Mouse (Mus musculus) CH12.LX (cell line): Measurements from ENCODE around the gene Olfr368. TPM values are rescaled to one million over a fixed set of nuclear protein-coding genes. Genes with fewer than 3 reads are reported as not detected.

Source experiments
- DNase-seq: peaks from one replicate; pipeline ENCODE4 v3.0.0-alpha.2; 2013; ENCODE audit errors: extremely low read depth
- H3K27ac ChIP-seq: 2 replicates; pipeline ENCODE4 v1.5.1; 2012; ENCODE audit warnings: low read depth, mild to moderate bottlenecking, control low read depth, moderate library complexity; ENCODE audit not compliant: insufficient read depth
- H3K27me3 ChIP-seq: replicated peaks from 2 replicates; pipeline ENCODE3; 2012; ENCODE audit warnings: inconsistent platforms
- H3K36me3 ChIP-seq, 2 experiments: replicated peaks in 1 of 2; 2 replicates each; pipeline versions ENCODE3 to v1.6.1; 2012; ENCODE audit warnings: inconsistent platforms in 1 of 2, low read length in 1 of 2, mild to moderate bottlenecking in 1 of 2, mixed read lengths in 1 of 2, moderate library complexity in 1 of 2; ENCODE audit not compliant: control insufficient read depth in 1 of 2, insufficient read depth in 1 of 2
- H3K4me1 ChIP-seq, 2 experiments: 2 replicates each; pipeline ENCODE4 v1.6.1; 2012; ENCODE audit warnings: inconsistent platforms in 1 of 2, moderate library complexity in 1 of 2; ENCODE audit not compliant: insufficient read depth in 2 of 2, control insufficient read depth in 1 of 2
- H3K4me2 ChIP-seq: 2 replicates; pipeline ENCODE4 v1.6.1; 2012; ENCODE audit warnings: low read depth, mild to moderate bottlenecking, control low read depth; ENCODE audit not compliant: poor library complexity, insufficient read depth, severe bottlenecking
- H3K4me3 ChIP-seq, 3 experiments: fragments of 150-350 bp in 1 of 3; sonication (generic) in 1 of 3; replicated peaks in 1 of 3; 2 replicates each; pipeline versions ENCODE3 to v1.5.1; 2011 to 2012; ENCODE audit warnings: low read depth in 2 of 3, low read length in 2 of 3, mild to moderate bottlenecking in 2 of 3, moderate library complexity in 2 of 3, control low read depth in 1 of 3, improper control_type of control experiment in 1 of 3, inconsistent platforms in 1 of 3, mixed read lengths in 1 of 3; ENCODE audit not compliant: poor library complexity in 1 of 3
- H3K79me2 ChIP-seq: replicated peaks from 2 replicates; pipeline ENCODE4 v1.6.1; 2012; ENCODE audit warnings: mild to moderate bottlenecking, moderate library complexity; ENCODE audit not compliant: control insufficient read depth, poor library complexity, insufficient read depth, severe bottlenecking; ENCODE audit errors: extremely low read depth
- H3K9ac ChIP-seq: 2 replicates; pipeline ENCODE4 v1.6.1; 2012; ENCODE audit warnings: low read depth, mild to moderate bottlenecking, control low read depth, moderate library complexity; ENCODE audit not compliant: insufficient read depth
- H3K9me3 ChIP-seq: replicated peaks from 2 replicates; pipeline ENCODE3; 2012; ENCODE audit warnings: low read length, inconsistent platforms, mixed read lengths
- CHD1 ChIP-seq: IDR thresholded peaks from 2 replicates; pipeline ENCODE4 v1.6.1; 2012; ENCODE audit warnings: low read depth, low read length, improper control_type of control experiment, inconsistent platforms
- CTCF ChIP-seq, 2 experiments: IDR thresholded peaks in 1 of 2; conservative IDR thresholded peaks in 1 of 2; 2 replicates each; pipeline ENCODE4 v1.5.1; 2011 to 2012; ENCODE audit warnings: low read depth in 2 of 2, low read length in 2 of 2, improper control_type of control experiment in 1 of 2, inconsistent platforms in 1 of 2, mild to moderate bottlenecking in 1 of 2, moderate library complexity in 1 of 2
- E2F4 ChIP-seq: IDR thresholded peaks from 2 replicates; pipeline ENCODE4 v1.6.1; 2011; ENCODE audit warnings: low read depth, low read length, improper control_type of control experiment; ENCODE audit not compliant: insufficient replicate concordance
- ELF1 ChIP-seq: IDR thresholded peaks from 2 replicates; pipeline ENCODE4 v1.6.1; 2014; ENCODE audit warnings: low read depth, mild to moderate bottlenecking, inconsistent platforms, low read length, improper control_type of control experiment
- ETS1 ChIP-seq: conservative IDR thresholded peaks from 2 replicates; pipeline ENCODE4 v1.6.1; 2012; ENCODE audit warnings: low read depth, mild to moderate bottlenecking, inconsistent platforms, low read length, improper control_type of control experiment, moderate library complexity
- GABPA ChIP-seq: IDR thresholded peaks from 2 replicates; pipeline ENCODE4 v1.6.1; 2012; ENCODE audit warnings: low read depth, low read length, improper control_type of control experiment, inconsistent platforms; ENCODE audit not compliant: insufficient replicate concordance
- IRF4 ChIP-seq: IDR thresholded peaks from 2 replicates; pipeline ENCODE4 v1.6.1; 2014; ENCODE audit warnings: low read depth, mild to moderate bottlenecking, inconsistent platforms, low read length, improper control_type of control experiment
- JUN ChIP-seq: IDR thresholded peaks from 2 replicates; pipeline ENCODE4 v1.6.1; 2011; ENCODE audit warnings: low read depth, mild to moderate bottlenecking, low read length, improper control_type of control experiment, moderate library complexity; ENCODE audit not compliant: insufficient read depth
- KAT2A ChIP-seq: IDR thresholded peaks from 2 replicates; pipeline ENCODE4 v1.6.1; 2012; ENCODE audit warnings: low read length, improper control_type of control experiment, inconsistent platforms; ENCODE audit not compliant: insufficient replicate concordance
- MAFK ChIP-seq: IDR thresholded peaks from 2 replicates; pipeline ENCODE4 v1.6.1; 2011; ENCODE audit warnings: low read length, improper control_type of control experiment; ENCODE audit not compliant: insufficient replicate concordance
- MAX ChIP-seq: IDR thresholded peaks from 2 replicates; pipeline ENCODE4 v1.6.1; 2011; ENCODE audit warnings: low read length, improper control_type of control experiment
- MAZ ChIP-seq: IDR thresholded peaks from 2 replicates; pipeline ENCODE4 v1.6.1; 2012; ENCODE audit warnings: low read depth, mild to moderate bottlenecking, inconsistent platforms, low read length, improper control_type of control experiment, moderate library complexity
- MXI1 ChIP-seq: IDR thresholded peaks from 2 replicates; pipeline ENCODE4 v1.6.1; 2011; ENCODE audit warnings: mild to moderate bottlenecking, low read depth, low read length, improper control_type of control experiment
- NELFE ChIP-seq: IDR thresholded peaks from 2 replicates; pipeline ENCODE4 v1.6.1; 2011; ENCODE audit warnings: low read depth, low read length, improper control_type of control experiment
- PAX5 ChIP-seq: IDR thresholded peaks from 2 replicates; pipeline ENCODE4 v1.6.1; 2012; ENCODE audit warnings: low read length, inconsistent platforms, mixed read lengths
- POLR2A ChIP-seq: IDR thresholded peaks from 2 replicates; pipeline ENCODE4 v1.6.1; 2011; ENCODE audit warnings: low read depth, mild to moderate bottlenecking, improper control_type of control experiment, low read length
- POLR2AphosphoS2 ChIP-seq: IDR thresholded peaks from 2 replicates; pipeline ENCODE4 v1.6.1; 2011; ENCODE audit warnings: low read depth, low read length, improper control_type of control experiment
- RAD21 ChIP-seq: IDR thresholded peaks from 2 replicates; pipeline ENCODE4 v1.6.1; 2011; ENCODE audit warnings: low read depth, mild to moderate bottlenecking, low read length, improper control_type of control experiment, moderate library complexity
- TCF12 ChIP-seq: IDR thresholded peaks from 2 replicates; pipeline ENCODE4 v1.6.1; 2014; ENCODE audit warnings: low read depth, mild to moderate bottlenecking, inconsistent platforms, low read length, improper control_type of control experiment
- UBTF ChIP-seq: IDR thresholded peaks from 2 replicates; pipeline ENCODE4 v1.6.1; 2012; ENCODE audit warnings: low read depth, mild to moderate bottlenecking, inconsistent platforms, low read length, improper control_type of control experiment, moderate library complexity
- USF1 ChIP-seq: IDR thresholded peaks from 2 replicates; pipeline ENCODE4 v1.6.1; 2014; ENCODE audit warnings: low read depth, mild to moderate bottlenecking, inconsistent platforms, low read length, improper control_type of control experiment
- USF2 ChIP-seq: conservative IDR thresholded peaks from 2 replicates; pipeline ENCODE4 v1.6.1; 2011; ENCODE audit warnings: low read depth, low read length, improper control_type of control experiment
- ZKSCAN1 ChIP-seq: IDR thresholded peaks from 2 replicates; pipeline ENCODE4 v1.6.1; 2012; ENCODE audit warnings: low read depth, inconsistent platforms, low read length, improper control_type of control experiment, borderline replicate concordance
- ZMIZ1 ChIP-seq: IDR thresholded peaks from 2 replicates; pipeline ENCODE4 v1.6.1; 2012; ENCODE audit warnings: low read depth, mild to moderate bottlenecking, inconsistent platforms, low read length, improper control_type of control experiment
- ZNF384 ChIP-seq: IDR thresholded peaks from 2 replicates; pipeline ENCODE4 v1.6.1; 2012; ENCODE audit warnings: low read depth, low read length, improper control_type of control experiment, inconsistent platforms
- dilution Hi-C: fragments of 300-500 bp; cut with MboI; formaldehyde crosslinking; loops from 2 replicates; pipeline ENCODE4 v1.14.3; 2020; ENCODE audit warnings: low sequenced_read_pairs; ENCODE audit not compliant: extremely low pct_unique_long_range_greater_than_20kb, extremely low pct_ligation_motif_present
- in situ Hi-C: fragments of 300-500 bp; cut with MboI; formaldehyde crosslinking; loops from 3 replicates; pipeline ENCODE4 v1.14.3; 2019; ENCODE audit warnings: low sequenced_read_pairs, low pct_ligation_motif_present, low pct_unique_long_range_greater_than_20kb, mixed read lengths
- polyA plus RNA-seq: library from polyadenylated mRNA; unstranded; fragments of >175 nt; gene quantifications from 2 replicates; pipeline ENCODE4 v1.2.1, GENCODE M21; 2012; ENCODE audit warnings: low read depth; ENCODE audit not compliant: insufficient read length
- total RNA-seq, 2 experiments: library from RNA; depleted of rRNA; stranded (reverse); fragments of 300-350 nt in 1 of 2; fragments of >200 nt in 1 of 2; gene quantifications; 2 replicates each; pipeline ENCODE4 v1.2.3; 2012 to 2014

Gene Olfr368
- total and polyA plus RNA-seq, 3 experiments: not detected

- TF ChIP-seq RAD21 (no peak), KAT2A (peak; percentile 72; the same call in 1 of the 2 replicates), ELF1 (peak; percentile 75), GABPA (no peak), E2F4 (0 out of 2 replicates have a peak, but pooled peaks have one; percentile 65), CHD1 (peak; percentile 91), MXI1 (peak; percentile 32; the same call in 1 of the 2 replicates), MAX (peak; percentile 74), USF2 (no peak), MAFK (no peak; the same call in 1 of the 2 replicates), CTCF (conservative IDR thresholded peaks at IDR 0.05 in 1 of 2, IDR thresholded peaks at IDR 0.05 in 1 of 2; ENCODE audit: low read depth in 2 of 2, low read length in 2 of 2) (no peak), UBTF (no peak), TCF12 (peak; percentile 74), ZKSCAN1 (no peak), ZMIZ1 (peak; percentile 69), JUN (no peak), IRF4 (0 out of 2 replicates have a peak, but pooled peaks have one; percentile 35), POLR2AphosphoS2 (0 out of 2 replicates have a peak, but pooled peaks have one; percentile 57), POLR2A (peak; percentile 81), USF1 (no peak), ZNF384 (peak; percentile 26; the same call in 1 of the 2 replicates)
Measured at GRCm38 (mm10) chr2:37358633-37359540, 32.6 kb downstream of the Olfr368 start, which contains the start of gene Pdcl (continued).

DNA sequence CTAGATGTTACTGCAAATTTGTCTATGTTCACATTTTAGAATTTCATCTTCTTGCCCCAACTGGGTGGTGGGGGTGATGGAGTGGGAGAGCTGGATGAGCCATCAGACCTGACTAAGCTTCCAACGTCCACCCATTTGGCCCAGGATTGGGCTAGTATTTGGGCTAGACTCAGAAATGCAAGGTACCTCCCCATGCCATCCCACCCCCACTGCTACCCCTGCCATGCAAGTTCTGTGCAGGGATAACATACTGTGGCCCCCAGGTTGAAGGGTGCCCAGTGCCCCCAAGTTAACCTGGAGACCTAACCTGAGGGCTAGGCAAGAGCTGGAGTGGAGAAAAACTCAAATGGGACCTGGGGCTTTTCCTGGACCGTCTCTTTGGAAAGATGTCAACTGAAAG lies 33.6 kb downstream of the Olfr368 start:
- peak overlapping the region; percentile 41 for H3K9ac ChIP-seq
- TF ChIP-seq ETS1 (no peak), CHD1 (0 out of 2 replicates have a peak, but pooled peaks have one; percentile 1), MAFK (no peak), NELFE (no peak), PAX5 (no peak), USF2 (no peak), CTCF (conservative IDR thresholded peaks at IDR 0.05 in 1 of 2, IDR thresholded peaks at IDR 0.05 in 1 of 2; ENCODE audit: low read depth in 2 of 2, low read length in 2 of 2) (no peak), MAZ (0 out of 2 replicates have a peak, but pooled peaks have one; percentile 14), POLR2A (peak; percentile 9; the same call in 1 of the 2 replicates)
- peak overlapping the region; percentile 81 for H3K27ac ChIP-seq
- peak overlapping the region; percentile 4; the same call in 1 of the 2 replicates for H3K4me2 ChIP-seq
- in situ Hi-C loops: no loop called here
- peaks cover 9 to 35% of the 10 kb centered on the region in 2 experiments; a peak in 3 of 4 replicates for H3K4me1 ChIP-seq
- peak overlapping the region in 2 of 3 experiments; percentile 69 to 76 for H3K4me3 ChIP-seq
- no peaks in the 10 kb centered on the region for H3K27me3 ChIP-seq
- H3K79me2 ChIP-seq: peaks cover 17% of the 10 kb centered on the region
- H3K9me3 ChIP-seq: no peaks in the 10 kb centered on the region
- DNase-seq: peak; percentile 27
- peaks cover 18 to 26% of the 10 kb centered on the region in 2 experiments for H3K36me3 ChIP-seq
- dilution Hi-C loops: no loop called here
